Mouse (Mus musculus): Measurements from ENCODE around the gene Olfr215. TPM values are rescaled to one million over a fixed set of nuclear protein-coding genes. Genes with fewer than 3 reads are reported as not detected.

Olfr215 gene
- polyA plus RNA-seq, 1 experiment from 2014 or later, result not detected

Other genes with a start within 250 kb of the Olfr215 start
- 38.8 and 41.6 TPM in 2 replicates for gene March8, start 246.2 kb downstream of the Olfr215 start, polyA plus RNA-seq (2014; fragmentation: Nextera tagmentation; extraction: Ambion mirVana)
- gene Alox5, start 123.0 kb downstream of the Olfr215 start, polyA plus RNA-seq (2014; fragmentation: Nextera tagmentation; extraction: Ambion mirVana), result 1.0 and 2.3 TPM in 2 replicates
- not detected in 2 replicates for gene Olfr211, start 95.1 kb downstream of the Olfr215 start, polyA plus RNA-seq (2014; fragmentation: Nextera tagmentation; extraction: Ambion mirVana)
- gene Olfr212, start 77.7 kb downstream of the Olfr215 start, polyA plus RNA-seq (2014; fragmentation: Nextera tagmentation; extraction: Ambion mirVana), result not detected in 2 replicates
- gene Olfr213, start 45.7 kb downstream of the Olfr215 start, polyA plus RNA-seq (2014; fragmentation: Nextera tagmentation; extraction: Ambion mirVana), result not detected in 2 replicates
- gene Gm5580, start 33.1 kb downstream of the Olfr215 start, polyA plus RNA-seq (2014; fragmentation: Nextera tagmentation; extraction: Ambion mirVana), result 0.31 and 0.43 TPM in 2 replicates
- not detected in 2 replicates for gene Olfr214, start 30.0 kb downstream of the Olfr215 start, polyA plus RNA-seq (2014; fragmentation: Nextera tagmentation; extraction: Ambion mirVana)
- 290 and 302 TPM in 2 replicates for gene Zfp422, start 44.8 kb upstream of the Olfr215 start, polyA plus RNA-seq (2014; fragmentation: Nextera tagmentation; extraction: Ambion mirVana)
- 11.0 and 14.5 TPM in 2 replicates for gene Depp1, start 66.4 kb upstream of the Olfr215 start, polyA plus RNA-seq (2014; fragmentation: Nextera tagmentation; extraction: Ambion mirVana)
- 38.0 and 38.3 TPM in 2 replicates for gene Rassf4, start 89.8 kb upstream of the Olfr215 start, polyA plus RNA-seq (2014; fragmentation: Nextera tagmentation; extraction: Ambion mirVana)
- gene Tmem72, start 132.7 kb upstream of the Olfr215 start, polyA plus RNA-seq (2014; fragmentation: Nextera tagmentation; extraction: Ambion mirVana), result 0.04 and 0.12 TPM in 2 replicates

All from neural tube, embryonic 11.5 days (tissue).